Mouse (Mus musculus): Measurements from ENCODE around the gene Gm4952. TPM values are rescaled to one million over a fixed set of nuclear protein-coding genes. Genes with fewer than 3 reads are reported as not detected.

The Gm4952 gene
- total RNA-seq, 2 experiments from 2014 or later: not detected

GRCm38 (mm10) chr19:12576639-12577038 lies 23.1 kb upstream of the Gm4952 start:
- no peak for TF ChIP-seq CTCF (conservative IDR thresholded peaks at IDR 0.05)
- H3K4me3 ChIP-seq: no peak overlapping the region
- DNase-seq (ENCODE audit: low spot score in 2 of 2): no peak
- no peak overlapping the region for H3K27ac ChIP-seq

- no peak for DNase-seq (ENCODE audit: low spot score in 2 of 2)
- no peak for TF ChIP-seq CTCF (conservative IDR thresholded peaks at IDR 0.05)
- Histone ChIP-seq H3K4me3 (no peak overlapping the region), H3K27ac (no peak overlapping the region)
These were observed 14.5 kb upstream of the Gm4952 start for GRCm38 (mm10) chr19:12585310-12585709.

GRCm38 (mm10) chr19:12591908-12592307 lies 7.9 kb upstream of the Gm4952 start:
- peak; percentile 73 to 79 for DNase-seq (ENCODE audit: low spot score in 2 of 2)
- H3K4me3 ChIP-seq: no peak overlapping the region
- H3K27ac ChIP-seq: no peak overlapping the region
- TF ChIP-seq CTCF (conservative IDR thresholded peaks at IDR 0.05): peak; percentile 93

GRCm38 (mm10) chr19:12595135-12595529 lies 4.6 kb upstream of the Gm4952 start:
- no peak for TF ChIP-seq CTCF (conservative IDR thresholded peaks at IDR 0.05)
- H3K27ac ChIP-seq: no peak overlapping the region
- peak overlapping the region; percentile 82; the same call in 1 of the 2 replicates for H3K4me3 ChIP-seq
- DNase-seq (ENCODE audit: low spot score in 2 of 2): no peak

GRCm38 (mm10) chr19:12595530-12596289 lies 4.1 kb upstream of the Gm4952 start:
- peak overlapping the region; percentile 83 for H3K27ac ChIP-seq
- peak; percentile 54 for TF ChIP-seq CTCF (conservative IDR thresholded peaks at IDR 0.05)
- peak overlapping the region; percentile 82 for H3K4me3 ChIP-seq
- peak; percentile 36 to 51 for DNase-seq (ENCODE audit: low spot score in 2 of 2)

GRCm38 (mm10) chr19:12596290-12597072 lies 3.3 kb upstream of the Gm4952 start:
- H3K4me3 ChIP-seq: peak overlapping the region; percentile 82
- no peak for DNase-seq (ENCODE audit: low spot score in 2 of 2)
- H3K27ac ChIP-seq: peak overlapping the region; percentile 83
- TF ChIP-seq CTCF (conservative IDR thresholded peaks at IDR 0.05): no peak

DNA sequence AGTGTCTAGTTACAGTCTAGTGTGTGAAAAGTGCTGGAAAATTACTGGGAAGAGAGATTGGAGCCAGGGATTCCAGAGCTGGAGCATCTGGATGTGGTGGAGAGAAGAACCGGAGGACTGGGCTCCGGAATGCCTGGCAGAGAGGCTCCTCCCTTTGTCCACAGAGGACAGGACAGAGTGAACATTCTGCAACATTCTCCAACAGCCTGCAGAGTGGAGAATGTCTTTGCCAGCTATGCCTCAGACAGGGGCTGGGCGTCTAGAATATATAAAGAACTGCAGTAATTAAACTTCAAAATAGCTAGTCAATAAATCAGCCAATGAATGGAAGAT lies 2.7 kb upstream of the Gm4952 start:
- Histone ChIP-seq H3K27ac (peak overlapping the region; percentile 83; the same call in 1 of the 2 replicates), H3K4me3 (peak overlapping the region; percentile 82)
- DNase-seq (ENCODE audit: low spot score in 2 of 2): no peak
- no peak for TF ChIP-seq CTCF (conservative IDR thresholded peaks at IDR 0.05)

- Histone ChIP-seq H3K4me3 (no peak overlapping the region), H3K27ac (no peak overlapping the region)
- no peak for TF ChIP-seq CTCF (conservative IDR thresholded peaks at IDR 0.05)
- no peak for DNase-seq (ENCODE audit: low spot score in 2 of 2)
These were observed 1.1 kb upstream of the Gm4952 start for GRCm38 (mm10) chr19:12598674-12599073.

DNA sequence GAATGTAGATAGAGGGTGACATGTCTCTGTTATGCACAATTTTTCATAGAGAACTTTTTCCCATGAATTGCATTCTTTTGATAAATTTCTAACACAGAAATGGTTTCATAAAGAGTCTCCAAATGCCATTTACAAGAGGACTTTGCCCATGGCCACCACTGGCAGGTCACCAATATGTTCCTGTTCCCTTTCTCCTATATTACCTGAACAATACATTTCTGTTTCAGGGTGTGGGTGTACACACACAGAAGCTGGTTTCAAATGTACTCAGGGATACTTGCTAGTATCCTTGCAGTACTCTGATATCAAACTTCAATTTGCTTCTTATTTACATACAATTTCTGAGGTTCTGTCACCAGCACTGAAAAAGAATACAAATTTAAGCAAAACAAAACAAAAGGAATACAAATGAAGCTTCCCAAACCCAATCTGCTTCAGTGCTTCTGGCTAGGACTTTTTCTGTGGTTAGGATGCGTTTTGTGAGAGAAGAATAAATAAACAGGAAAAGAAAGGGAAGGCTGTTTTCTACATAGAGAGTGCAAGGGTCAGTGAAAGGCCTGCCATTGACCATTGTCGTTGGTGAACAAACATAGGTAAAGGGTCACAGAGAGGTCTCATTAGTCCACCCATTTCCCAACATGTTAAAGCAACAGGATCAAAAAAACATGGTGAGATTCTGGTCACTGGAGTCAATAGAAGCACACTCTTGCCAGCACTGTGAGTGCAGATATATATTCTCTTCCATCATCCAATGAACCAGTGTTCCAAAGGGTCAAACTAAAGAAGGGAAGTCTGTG lies 1.1 kb downstream of the Gm4952 start:
- H3K27ac ChIP-seq: no peak overlapping the region
- no peak for TF ChIP-seq CTCF (conservative IDR thresholded peaks at IDR 0.05)
- H3K4me3 ChIP-seq: no peak overlapping the region
- no peak for DNase-seq (ENCODE audit: low spot score in 2 of 2)

- H3K27ac ChIP-seq: no peak overlapping the region
- H3K4me3 ChIP-seq: no peak overlapping the region
- DNase-seq (ENCODE audit: low spot score in 2 of 2): no peak
- no peak for TF ChIP-seq CTCF (conservative IDR thresholded peaks at IDR 0.05)
These were observed 8.6 kb downstream of the Gm4952 start for GRCm38 (mm10) chr19:12608336-12608735.

- no peak for TF ChIP-seq CTCF (conservative IDR thresholded peaks at IDR 0.05)
- Histone ChIP-seq H3K4me3 (no peak overlapping the region), H3K27ac (no peak overlapping the region)
- no peak for DNase-seq (ENCODE audit: low spot score in 2 of 2)
These were observed 13.9 kb downstream of the Gm4952 start for GRCm38 (mm10) chr19:12613646-12614045.

- TF ChIP-seq CTCF (conservative IDR thresholded peaks at IDR 0.05): no peak
These were observed 33.4 kb downstream of the Gm4952 start, which contains the start of gene Glyat for GRCm38 (mm10) chr19:12633176-12633575. Gene Glyat, plus strand, starts transcription at chr19:12633308.

GRCm38 (mm10) chr19:12634259-12634658 lies 34.5 kb downstream of the Gm4952 start:
- Histone ChIP-seq H3K4me3 (no peak overlapping the region), H3K27ac (no peak overlapping the region)
- TF ChIP-seq CTCF (conservative IDR thresholded peaks at IDR 0.05): no peak
- DNase-seq (ENCODE audit: low spot score in 2 of 2): no peak

More at GRCm38 (mm10) chr19:12633176-12633575, 33.4 kb downstream of the Gm4952 start, which contains the start of gene Glyat:
- no peak for DNase-seq (ENCODE audit: low spot score in 2 of 2)
- H3K4me3 ChIP-seq: no peak within 1 kb of the TSS
- no peak within 1 kb of the TSS for H3K27ac ChIP-seq

All from layer of hippocampus, adult 2 months (tissue).